Mouse (Mus musculus): ENCODE measurements around the gene Bfar. TPM values are rescaled to one million over a fixed set of nuclear protein-coding genes. Genes with fewer than 3 reads are reported as not detected.

Bfar gene
- polyA plus RNA-seq (2014; fragmentation: Illumina TruSeq; extraction: RNeasy Lipid Tissue Mini Kit (QIAGEN cat#74804); ENCODE audit: low read depth, low replicate concordance): 32.6 TPM

DNA sequence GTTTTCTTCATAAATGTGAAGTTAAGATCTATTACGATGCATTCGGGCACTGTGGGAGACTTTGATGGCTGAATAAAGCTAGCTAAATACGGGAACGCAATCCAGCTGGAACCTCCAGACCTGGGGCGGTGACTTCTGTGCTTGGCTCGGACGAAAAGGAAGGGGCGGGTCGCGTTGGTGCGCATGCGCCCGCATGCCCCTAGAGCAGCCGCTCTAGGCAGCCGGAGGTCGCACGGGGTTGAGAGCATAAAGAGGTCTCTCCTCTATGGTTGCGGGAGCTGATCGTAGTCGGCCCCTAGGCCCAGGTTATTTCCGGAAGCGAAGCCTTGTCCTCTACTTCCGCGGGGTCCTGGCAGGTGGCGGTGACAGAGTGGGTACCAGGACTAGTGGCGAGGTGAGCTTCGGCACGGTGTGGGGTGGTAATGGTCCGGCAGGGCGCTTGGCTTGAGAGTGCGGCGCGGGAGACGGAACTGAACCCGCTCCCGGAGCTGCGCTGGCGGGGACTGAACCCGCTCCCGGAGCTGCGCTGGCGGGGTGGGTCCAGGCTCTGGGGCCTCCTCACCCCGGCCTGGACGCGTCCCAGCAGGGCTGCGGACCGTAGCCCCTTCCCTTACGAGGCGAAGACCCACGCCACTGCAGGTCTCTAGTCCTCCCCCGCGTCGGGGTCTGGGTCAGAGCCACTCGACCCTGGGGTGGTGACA, at the start of gene Bfar, which contains the start of gene 3110001I22Rik:
Bfar (plus strand) TSS at position 174 of the 701 bp plus-strand sequence.
3110001I22Rik (plus strand) TSS at position 245 of the 701 bp plus-strand sequence.

DNA sequence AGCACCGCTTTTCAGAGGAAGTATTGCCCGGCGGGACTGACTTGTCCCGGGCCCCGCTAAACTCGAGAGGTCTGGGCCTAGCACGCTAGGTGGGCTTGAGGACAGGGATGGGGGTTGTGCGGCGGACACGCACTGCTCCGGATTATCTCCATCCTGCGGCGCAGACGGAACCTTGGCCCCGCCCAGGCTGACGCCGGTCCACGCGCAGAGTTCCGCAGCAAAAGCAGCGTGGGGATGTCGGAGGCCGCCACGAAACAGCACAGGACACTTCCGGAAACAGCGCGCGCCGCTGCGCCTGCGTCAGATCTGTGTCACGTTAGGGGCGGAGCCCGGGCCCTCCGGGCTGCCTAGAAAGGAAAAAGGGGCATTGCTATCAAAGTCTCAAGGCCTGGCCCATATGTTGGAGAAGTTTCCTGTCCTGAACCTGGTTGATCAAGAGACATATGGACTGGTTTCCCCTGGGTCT, 3.7 kb upstream of the Bfar start, which contains the start of gene Parn:
Parn (minus strand) TSS at position 293 of the 466 bp plus-strand sequence.

DNA sequence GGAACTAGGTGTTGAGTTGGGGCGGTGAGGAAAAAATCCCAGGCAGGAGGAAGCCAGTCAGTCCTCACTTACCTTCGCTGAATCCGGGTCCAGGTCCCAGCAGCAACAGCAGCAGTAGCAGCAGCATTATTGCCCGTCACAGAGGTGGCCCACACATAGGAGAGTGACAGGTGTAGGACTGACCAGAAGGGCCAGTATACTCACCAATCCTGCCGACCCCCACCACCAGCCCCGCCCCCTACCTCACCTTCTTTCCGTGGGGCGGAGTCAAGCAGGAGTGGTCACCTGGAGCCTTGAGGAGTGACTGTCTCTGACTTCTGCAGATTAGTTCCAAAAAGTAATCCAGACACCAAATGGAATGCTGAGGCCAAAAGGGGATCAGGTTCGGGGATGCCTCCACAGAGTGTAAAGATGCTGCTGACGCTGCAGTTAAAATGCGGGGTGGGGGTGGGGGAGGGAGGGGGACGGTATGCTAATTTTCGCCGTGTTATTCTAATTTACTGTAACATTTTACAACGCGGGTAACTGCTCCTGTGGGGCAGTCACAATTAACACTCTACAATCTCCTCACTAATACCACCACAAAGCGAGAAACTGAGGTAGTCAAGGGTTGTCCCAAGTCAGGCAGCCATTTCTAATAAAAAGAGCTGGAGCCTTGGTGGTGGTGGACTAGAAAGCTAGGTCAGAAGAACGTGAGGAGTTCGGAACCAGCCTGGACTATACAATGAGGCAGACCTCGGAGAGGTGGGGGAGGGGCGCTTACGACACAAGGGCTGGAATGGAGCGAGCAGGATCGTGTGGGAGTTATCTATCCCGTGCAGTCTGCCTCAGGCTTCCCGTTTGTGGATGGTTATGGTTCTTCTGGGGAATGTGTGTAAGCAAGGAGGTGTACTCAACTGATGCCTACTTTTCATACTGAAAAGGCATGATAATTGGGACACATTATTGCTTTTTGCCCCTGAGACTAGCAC, 58.9 kb downstream of the Bfar start, which contains the start of gene Pla2g10:
Pla2g10 (minus strand) TSS at position 699 of the 971 bp plus-strand sequence.

Other genes with a start within 250 kb of the Bfar start
- 19.5 TPM for gene Parn, start 3.7 kb upstream of the Bfar start, polyA plus RNA-seq (2014; fragmentation: Illumina TruSeq; extraction: RNeasy Lipid Tissue Mini Kit (QIAGEN cat#74804); ENCODE audit: low read depth, low replicate concordance)
- gene 3110001I22Rik, start 71 bp downstream of the Bfar start, polyA plus RNA-seq (2014; fragmentation: Illumina TruSeq; extraction: RNeasy Lipid Tissue Mini Kit (QIAGEN cat#74804); ENCODE audit: low read depth, low replicate concordance): 6.5 TPM
- not detected for gene Pla2g10, start 59.1 kb downstream of the Bfar start, polyA plus RNA-seq (2014; fragmentation: Illumina TruSeq; extraction: RNeasy Lipid Tissue Mini Kit (QIAGEN cat#74804); ENCODE audit: low read depth, low replicate concordance)
- 28.1 TPM for gene Rrn3, start 108.8 kb downstream of the Bfar start, polyA plus RNA-seq (2014; fragmentation: Illumina TruSeq; extraction: RNeasy Lipid Tissue Mini Kit (QIAGEN cat#74804); ENCODE audit: low read depth, low replicate concordance)
- 86.6 TPM for gene Ntan1, start 147.0 kb downstream of the Bfar start, polyA plus RNA-seq (2014; fragmentation: Illumina TruSeq; extraction: RNeasy Lipid Tissue Mini Kit (QIAGEN cat#74804); ENCODE audit: low read depth, low replicate concordance)
- 102 TPM for gene Pdxdc1, start 231.3 kb downstream of the Bfar start, polyA plus RNA-seq (2014; fragmentation: Illumina TruSeq; extraction: RNeasy Lipid Tissue Mini Kit (QIAGEN cat#74804); ENCODE audit: low read depth, low replicate concordance)
- gene Mpv17l, start 231.3 kb downstream of the Bfar start, polyA plus RNA-seq (2014; fragmentation: Illumina TruSeq; extraction: RNeasy Lipid Tissue Mini Kit (QIAGEN cat#74804); ENCODE audit: low read depth, low replicate concordance): 1,981 TPM

Data from kidney, adult 10 weeks (tissue).